Mouse (Mus musculus): ENCODE results near the gene Vrtn. TPM values are rescaled to one million over a fixed set of nuclear protein-coding genes. Genes with fewer than 3 reads are reported as not detected.

The Vrtn gene
- total RNA-seq (2014; fragmentation: Nextera tagmentation) (not detected in 2 replicates), total RNA-seq (2017) (0.05 TPM in 1 of 2 replicates, not detected in the other), polyA plus RNA-seq (2012) (not detected in 2 replicates)

GRCm38 (mm10) chr12:84640654-84641053 lies at the start of gene Vrtn:
TSS of gene Vrtn (plus strand) at chr12:84641019.
- H3K4me1 ChIP-seq (ENCODE audit: insufficient read depth, low read depth, low read length) = peaks cover 3% of the 10 kb centered on the region; the same call in 1 of the 2 replicates

GRCm38 (mm10) chr12:84598324-84598723 lies 42.5 kb upstream of the Vrtn start:
- DNase-seq (ENCODE audit: low spot score) (no peak), ATAC-seq (ENCODE audit: extremely low read depth, insufficient number of reproducible peaks, low FRiP score, poor library complexity, severe bottlenecking) (no peak)
- no peak overlapping the region for H3K4me3 ChIP-seq (ENCODE audit: low read depth, low read length)
- TF ChIP-seq GATA2 (IDR thresholded peaks at IDR 0.05; ENCODE audit: borderline replicate concordance, low read depth, low read length) (no peak), POLR2AphosphoS5 (IDR thresholded peaks at IDR 0.05; ENCODE audit: insufficient replicate concordance, low read depth, low read length) (no peak), GATA1 (IDR thresholded peaks at IDR 0.05; ENCODE audit: borderline replicate concordance, low read length) (no peak), CTCF (IDR thresholded peaks at IDR 0.05; ENCODE audit: low read depth, low read length) (no peak), TAL1 (conservative IDR thresholded peaks at IDR 0.05; ENCODE audit: low read depth, low read length) (no peak)
- peaks cover 10% of the 10 kb centered on the region for H3K36me3 ChIP-seq (replicated peaks)
- peaks cover 40% of the 10 kb centered on the region for H3K27me3 ChIP-seq (ENCODE audit: insufficient read depth, low read length)
- no peaks in the 10 kb centered on the region for H3K4me1 ChIP-seq (ENCODE audit: insufficient read depth, low read depth, low read length)
- no peaks in the 10 kb centered on the region for H3K9me3 ChIP-seq (replicated peaks)

More at GRCm38 (mm10) chr12:84640654-84641053, at the start of gene Vrtn:
- Histone ChIP-seq H3K27me3 (ENCODE audit: insufficient read depth, low read length) (peaks cover 42% of the 10 kb centered on the region), H3K4me3 (ENCODE audit: low read depth, low read length) (no peak within 1 kb of the TSS), H3K36me3 (replicated peaks) (no peaks in the 10 kb centered on the region), H3K9me3 (replicated peaks) (no peaks in the 10 kb centered on the region)
- TF ChIP-seq CTCF (IDR thresholded peaks at IDR 0.05; ENCODE audit: low read depth, low read length) = no peak
- no peak for TF ChIP-seq GATA1 (IDR thresholded peaks at IDR 0.05; ENCODE audit: borderline replicate concordance, low read length)
- no peak for TF ChIP-seq POLR2AphosphoS5 (IDR thresholded peaks at IDR 0.05; ENCODE audit: insufficient replicate concordance, low read depth, low read length)
- TF ChIP-seq TAL1 (conservative IDR thresholded peaks at IDR 0.05; ENCODE audit: low read depth, low read length) = no peak
- ATAC-seq (ENCODE audit: extremely low read depth, insufficient number of reproducible peaks, low FRiP score, poor library complexity, severe bottlenecking) (no peak), DNase-seq (ENCODE audit: low spot score) (no peak)

DNA sequence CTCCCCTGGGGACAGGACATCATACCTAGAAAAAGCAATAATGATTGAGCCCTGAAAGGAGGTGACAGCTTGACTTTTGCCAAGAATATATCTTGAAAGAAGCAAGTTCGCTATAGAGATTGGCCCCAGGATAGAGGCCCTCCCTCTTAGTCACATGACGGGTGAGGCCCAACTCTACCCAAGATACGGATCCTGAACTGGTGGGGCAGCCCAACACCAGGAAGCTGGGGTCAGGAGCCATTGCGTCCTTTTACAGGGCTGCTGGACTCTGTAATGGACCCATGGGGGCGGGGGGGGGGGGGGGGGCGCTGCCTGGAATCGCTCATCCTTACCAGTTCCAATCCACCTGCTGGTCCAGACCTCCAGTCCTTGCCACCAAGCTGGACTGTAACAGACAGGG lies 36.8 kb upstream of the Vrtn start:
- Histone ChIP-seq H3K4me3 (ENCODE audit: low read depth, low read length) (no peak overlapping the region), H3K9me3 (replicated peaks) (no peaks in the 10 kb centered on the region), H3K4me1 (ENCODE audit: insufficient read depth, low read depth, low read length) (0 out of 2 replicates have a peak, but pooled peaks cover 2% of the 10 kb centered on the region), H3K27me3 (ENCODE audit: insufficient read depth, low read length) (peaks cover 6% of the 10 kb centered on the region), H3K36me3 (replicated peaks) (peaks cover 59% of the 10 kb centered on the region)
- no peak for DNase-seq (ENCODE audit: low spot score)
- ATAC-seq (ENCODE audit: extremely low read depth, insufficient number of reproducible peaks, low FRiP score, poor library complexity, severe bottlenecking) = no peak
- TF ChIP-seq GATA2 (IDR thresholded peaks at IDR 0.05; ENCODE audit: borderline replicate concordance, low read depth, low read length) (no peak), CTCF (IDR thresholded peaks at IDR 0.05; ENCODE audit: low read depth, low read length) (no peak), TAL1 (conservative IDR thresholded peaks at IDR 0.05; ENCODE audit: low read depth, low read length) (no peak), POLR2AphosphoS5 (IDR thresholded peaks at IDR 0.05; ENCODE audit: insufficient replicate concordance, low read depth, low read length) (no peak), GATA1 (IDR thresholded peaks at IDR 0.05; ENCODE audit: borderline replicate concordance, low read length) (no peak)

DNA sequence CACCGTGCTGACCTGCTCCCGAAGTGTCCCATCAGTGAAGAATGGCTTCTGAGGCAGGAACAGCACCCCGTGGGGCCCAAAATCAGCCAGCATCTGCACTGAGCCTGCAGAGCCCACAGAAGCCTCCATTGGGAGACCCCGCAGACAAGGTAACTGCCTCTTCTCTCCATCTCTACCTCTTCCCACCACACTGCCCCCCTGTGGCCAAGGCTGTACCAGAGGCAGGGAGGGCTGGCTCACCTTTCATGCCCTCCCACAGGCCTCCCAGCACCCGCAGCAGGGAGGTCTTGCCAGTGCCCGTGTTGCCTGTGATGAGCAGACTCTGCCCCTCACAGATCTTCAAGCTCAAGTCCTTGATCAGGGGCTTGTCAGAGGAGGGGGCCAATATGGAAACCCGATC lies 35.0 kb upstream of the Vrtn start:
- Histone ChIP-seq H3K9me3 (replicated peaks) (no peaks in the 10 kb centered on the region), H3K27me3 (ENCODE audit: insufficient read depth, low read length) (no peaks in the 10 kb centered on the region), H3K36me3 (replicated peaks) (peaks cover 68% of the 10 kb centered on the region), H3K4me1 (ENCODE audit: insufficient read depth, low read depth, low read length) (0 out of 2 replicates have a peak, but pooled peaks cover 2% of the 10 kb centered on the region), H3K4me3 (ENCODE audit: low read depth, low read length) (no peak overlapping the region)
- ATAC-seq (ENCODE audit: extremely low read depth, insufficient number of reproducible peaks, low FRiP score, poor library complexity, severe bottlenecking) (no peak), DNase-seq (ENCODE audit: low spot score) (peak; percentile 56)
- peak; percentile 72 for TF ChIP-seq CTCF (IDR thresholded peaks at IDR 0.05; ENCODE audit: low read depth, low read length)
- no peak for TF ChIP-seq GATA2 (IDR thresholded peaks at IDR 0.05; ENCODE audit: borderline replicate concordance, low read depth, low read length)

- no peaks in the 10 kb centered on the region for H3K9me3 ChIP-seq (replicated peaks)
- peaks cover 14% of the 10 kb centered on the region for H3K4me1 ChIP-seq (ENCODE audit: insufficient read depth, low read depth, low read length)
- no peaks in the 10 kb centered on the region for H3K27me3 ChIP-seq (ENCODE audit: insufficient read depth, low read length)
- TF ChIP-seq GATA1 (IDR thresholded peaks at IDR 0.05; ENCODE audit: borderline replicate concordance, low read length) (no peak), TAL1 (conservative IDR thresholded peaks at IDR 0.05; ENCODE audit: low read depth, low read length) (no peak), GATA2 (IDR thresholded peaks at IDR 0.05; ENCODE audit: borderline replicate concordance, low read depth, low read length) (no peak), POLR2AphosphoS5 (IDR thresholded peaks at IDR 0.05; ENCODE audit: insufficient replicate concordance, low read depth, low read length) (no peak), CTCF (IDR thresholded peaks at IDR 0.05; ENCODE audit: low read depth, low read length) (no peak)
- H3K36me3 ChIP-seq (replicated peaks) = peaks cover 70% of the 10 kb centered on the region
- DNase-seq (ENCODE audit: low spot score) = no peak
- ATAC-seq (ENCODE audit: extremely low read depth, insufficient number of reproducible peaks, low FRiP score, poor library complexity, severe bottlenecking) = no peak
- no peak overlapping the region for H3K4me3 ChIP-seq (ENCODE audit: low read depth, low read length)
Observed at GRCm38 (mm10) chr12:84611718-84612117, 29.1 kb upstream of the Vrtn start.

DNA sequence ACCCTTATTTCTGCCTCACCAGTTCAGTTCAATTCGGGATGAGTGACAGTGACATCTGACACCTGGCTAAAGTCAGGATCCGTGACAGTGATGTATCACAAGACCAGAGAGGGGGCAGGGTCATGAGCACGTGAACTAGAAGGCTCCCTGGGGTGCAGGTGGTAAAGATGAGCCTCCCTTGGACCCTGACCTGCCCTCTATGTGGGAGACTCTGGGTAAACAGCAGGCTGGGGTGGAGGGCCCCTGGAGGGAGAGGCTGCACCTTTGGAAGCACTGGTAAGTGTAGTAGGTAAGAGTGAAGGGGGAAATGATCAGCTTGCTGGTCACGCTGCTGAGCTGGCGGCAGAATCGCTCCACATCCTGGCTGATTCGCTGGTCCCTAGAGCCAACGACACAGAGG lies 28.3 kb upstream of the Vrtn start:
- no peak for DNase-seq (ENCODE audit: low spot score)
- no peaks in the 10 kb centered on the region for H3K27me3 ChIP-seq (ENCODE audit: insufficient read depth, low read length)
- no peak for TF ChIP-seq CTCF (IDR thresholded peaks at IDR 0.05; ENCODE audit: low read depth, low read length)
- H3K4me1 ChIP-seq (ENCODE audit: insufficient read depth, low read depth, low read length) = peaks cover 16% of the 10 kb centered on the region
- H3K9me3 ChIP-seq (replicated peaks) = no peaks in the 10 kb centered on the region
- peaks cover 65% of the 10 kb centered on the region for H3K36me3 ChIP-seq (replicated peaks)
- no peak overlapping the region for H3K4me3 ChIP-seq (ENCODE audit: low read depth, low read length)
- no peak for ATAC-seq (ENCODE audit: extremely low read depth, insufficient number of reproducible peaks, low FRiP score, poor library complexity, severe bottlenecking)

GRCm38 (mm10) chr12:84614001-84614400 lies 26.8 kb upstream of the Vrtn start:
- Histone ChIP-seq H3K4me1 (ENCODE audit: insufficient read depth, low read depth, low read length) (peaks cover 21% of the 10 kb centered on the region), H3K27me3 (ENCODE audit: insufficient read depth, low read length) (no peaks in the 10 kb centered on the region), H3K36me3 (replicated peaks) (peaks cover 53% of the 10 kb centered on the region), H3K9me3 (replicated peaks) (no peaks in the 10 kb centered on the region), H3K4me3 (ENCODE audit: low read depth, low read length) (no peak overlapping the region)
- no peak for DNase-seq (ENCODE audit: low spot score)
- TF ChIP-seq POLR2AphosphoS5 (IDR thresholded peaks at IDR 0.05; ENCODE audit: insufficient replicate concordance, low read depth, low read length) (no peak), GATA2 (IDR thresholded peaks at IDR 0.05; ENCODE audit: borderline replicate concordance, low read depth, low read length) (no peak), CTCF (IDR thresholded peaks at IDR 0.05; ENCODE audit: low read depth, low read length) (no peak), GATA1 (IDR thresholded peaks at IDR 0.05; ENCODE audit: borderline replicate concordance, low read length) (no peak), TAL1 (conservative IDR thresholded peaks at IDR 0.05; ENCODE audit: low read depth, low read length) (no peak)
- no peak for ATAC-seq (ENCODE audit: extremely low read depth, insufficient number of reproducible peaks, low FRiP score, poor library complexity, severe bottlenecking)
